Mouse (Mus musculus) adrenal gland, postnatal 36 days (tissue): ENCODE data around the gene Nle1. TPM values are rescaled to one million over a fixed set of nuclear protein-coding genes. Genes with fewer than 3 reads are reported as not detected.
A peak's percentile ranks its signal among the peaks of the same experiment; 100 is the strongest.
"Not testable (repeated sequence)": the region's sequence is repeated elsewhere in the genome, so short reads cannot be mapped to it uniquely, and the experiment has no call there.

Experiments
- DNase-seq, 2 experiments: peaks; one replicate each; pipeline ENCODE4 v3.0.0; 2021; ENCODE audit warnings: mixed read lengths in 1 of 2
- long read RNA-seq, 2 experiments: library from polyadenylated mRNA; stranded (forward); transcript quantifications; one replicate each; pipeline ENCODE4 v2.0.0; 2021; ENCODE audit warnings: borderline sequencing depth in 2 of 2
- total RNA-seq, 2 experiments: library from RNA; stranded (reverse); gene quantifications; 2 replicates each; pipeline ENCODE4 v1.2.3; 2021

Gene Nle1
- 10 to 100 TPM; 19.5 to 27.0 TPM for total RNA-seq
- long read RNA-seq, experiment 1, transcript Nle1-201 (13 exons, 1,783 nt), result major isoform, 11 of 39 reads
- long read RNA-seq, experiment 1, partial matches to known transcripts, result 12 of 39 reads
- long read RNA-seq, experiment 1, other reads (novel, unspliced or antisense), result 16 of 39 reads
- long read RNA-seq, experiment 2, transcript Nle1-201 (13 exons, 1,783 nt), result major isoform, 7 of 16 reads
- long read RNA-seq, experiment 2, partial matches to known transcripts, result 3 of 16 reads
- long read RNA-seq, experiment 2, other reads (novel, unspliced or antisense), result 6 of 16 reads

DNA sequence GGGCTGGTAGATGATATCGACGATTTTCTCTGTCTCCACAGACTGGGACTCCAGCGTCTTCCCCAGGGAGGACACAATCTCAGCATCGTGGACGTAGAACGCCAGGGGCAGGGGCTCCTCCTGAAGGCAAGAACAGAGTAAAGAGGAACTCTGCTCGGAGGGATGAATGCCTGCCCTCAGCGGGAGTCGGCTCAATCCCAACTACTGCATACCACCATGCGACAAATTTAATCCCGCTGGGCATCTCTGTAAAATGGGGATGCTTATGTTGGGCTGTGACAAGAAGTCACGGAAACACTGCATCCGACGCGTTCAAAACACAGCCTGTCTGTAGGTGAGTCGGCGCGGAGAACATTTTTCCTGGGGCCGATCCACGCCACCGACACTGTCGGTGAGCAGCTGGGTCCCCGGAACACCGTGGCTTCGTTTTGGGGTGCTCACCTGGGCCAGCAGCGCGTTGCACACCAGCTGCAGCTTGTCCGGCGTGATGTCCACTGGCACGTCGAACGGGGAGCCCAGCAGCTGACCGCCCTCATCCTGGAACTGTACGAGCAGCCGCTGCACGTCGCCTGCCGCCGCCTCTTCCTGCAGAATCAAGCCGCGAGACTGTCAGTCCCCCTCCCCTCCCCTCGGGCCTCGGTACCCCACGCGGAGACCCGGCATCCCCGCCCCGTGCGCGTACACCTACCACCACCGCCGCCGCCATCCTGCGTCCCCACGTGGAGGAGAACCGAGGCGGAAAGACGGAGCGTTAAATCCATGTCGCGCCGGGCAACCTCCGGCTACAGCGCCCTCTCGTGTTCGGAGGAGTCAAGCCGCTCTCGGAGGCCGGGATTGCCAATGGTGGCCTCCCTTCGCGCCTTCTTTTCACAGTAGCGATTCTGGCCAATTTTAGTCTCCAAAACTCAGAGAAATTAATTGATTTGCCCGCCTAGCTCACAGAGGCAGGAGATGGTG lies at the start of gene Nle1:
Gene Nle1, minus strand, starts transcription at position 761 of the 957 bp plus-strand sequence.
- peak; percentile 93 to 94 for DNase-seq

GRCm38 (mm10) chr11:82956925-82957324 lies 48.7 kb upstream of the Nle1 start:
- no peak for DNase-seq

DNA sequence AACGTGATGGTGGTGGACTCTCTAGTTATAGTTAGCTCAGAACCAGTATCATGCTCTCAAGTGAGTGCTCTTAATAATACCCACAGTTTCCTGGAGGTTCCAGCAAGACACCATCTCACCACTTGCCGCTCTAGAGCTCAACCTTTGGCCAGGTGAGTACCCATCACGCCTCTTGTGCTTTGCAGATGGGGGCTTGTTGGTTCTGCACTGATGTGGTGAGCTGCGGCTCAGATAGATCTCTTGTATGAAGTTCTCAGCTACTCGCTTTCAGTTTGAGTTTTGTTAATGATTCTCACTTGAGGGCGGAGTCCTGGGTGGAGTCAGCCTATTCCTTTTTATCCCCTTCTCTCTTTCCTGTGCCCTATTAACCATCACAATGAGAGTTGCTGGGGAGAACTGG lies 46.4 kb upstream of the Nle1 start:
- DNase-seq, result no peak

GRCm38 (mm10) chr11:82952612-82953542 lies 44.7 kb upstream of the Nle1 start:
- no peak for DNase-seq

DNA sequence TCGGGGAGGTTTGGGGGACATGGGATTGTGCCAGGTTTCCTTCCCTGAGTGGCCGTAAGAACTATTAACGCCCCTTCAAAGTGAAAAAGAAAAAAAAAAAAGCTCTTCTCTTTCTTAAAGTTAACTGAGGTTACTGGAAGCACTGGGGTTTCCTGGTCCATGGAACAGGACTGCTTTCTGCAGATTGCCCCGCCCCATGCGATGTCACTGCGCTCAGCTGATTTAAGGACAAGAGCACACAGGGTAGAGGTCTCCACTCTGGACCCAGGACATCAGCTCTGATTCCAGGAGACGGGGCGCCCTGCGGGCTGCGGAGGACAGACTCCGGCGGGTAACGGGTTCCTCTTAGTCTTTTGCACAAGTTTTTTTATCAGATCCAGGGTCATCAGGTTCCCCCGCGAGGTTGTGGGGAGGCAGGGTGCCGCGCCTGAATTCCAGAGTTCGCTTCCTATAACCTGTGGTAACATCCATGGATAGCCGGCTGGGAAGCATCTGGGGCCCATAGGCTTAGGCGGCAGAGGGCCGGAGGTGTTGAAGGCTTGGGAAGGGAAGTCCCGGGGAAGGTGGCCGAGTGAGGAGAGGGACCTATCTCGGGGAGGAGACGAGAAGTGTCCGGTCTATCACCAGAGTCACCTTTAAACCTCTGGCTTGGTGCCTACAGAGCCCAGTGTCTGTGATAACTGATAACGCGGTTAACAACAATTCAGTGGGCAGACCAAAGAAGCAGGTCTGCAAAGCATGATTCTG lies 43.8 kb upstream of the Nle1 start:
- DNase-seq, result peak; percentile 71 to 81

DNA sequence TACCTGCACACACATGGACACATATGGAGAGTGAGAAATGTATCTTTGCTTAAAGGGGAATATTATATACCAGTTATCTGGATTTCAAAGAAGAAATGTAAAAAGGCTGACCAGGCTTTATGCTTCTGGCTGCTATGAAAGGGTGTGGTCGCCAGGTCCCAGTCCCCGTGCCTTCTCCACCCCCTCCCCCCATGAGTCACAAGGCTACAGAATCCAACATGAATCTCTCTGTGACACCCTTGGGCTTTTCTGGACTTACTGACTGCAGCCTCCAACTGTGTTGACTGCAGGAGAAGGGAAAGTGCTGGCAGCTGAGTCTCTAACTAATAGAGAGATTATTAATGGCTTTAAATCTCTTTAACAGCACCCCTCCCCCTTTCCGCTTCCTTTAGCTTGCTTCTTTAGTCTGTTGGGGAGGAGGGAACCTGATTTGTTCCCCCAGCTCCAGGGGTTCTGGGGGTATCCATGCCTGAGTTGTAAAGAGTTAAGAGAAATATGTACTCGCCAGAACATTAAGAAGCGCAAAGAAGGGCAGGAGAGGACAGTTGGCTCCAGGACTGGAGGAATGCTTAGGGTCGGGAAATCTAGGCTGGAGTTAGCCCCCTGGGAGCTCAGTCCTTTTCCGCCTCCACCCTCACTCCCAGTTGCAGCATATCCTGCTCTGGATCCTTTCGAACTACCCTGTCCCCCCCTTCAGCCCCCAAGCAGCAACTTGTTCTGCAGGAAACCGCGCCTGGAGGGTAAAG lies 42.7 kb upstream of the Nle1 start, which contains the start of gene Slfn5:
Gene Slfn5, plus strand, starts transcription at position 614 of the 746 bp plus-strand sequence.
- peak in 1 of 2 experiments; percentile 54 for DNase-seq

DNA sequence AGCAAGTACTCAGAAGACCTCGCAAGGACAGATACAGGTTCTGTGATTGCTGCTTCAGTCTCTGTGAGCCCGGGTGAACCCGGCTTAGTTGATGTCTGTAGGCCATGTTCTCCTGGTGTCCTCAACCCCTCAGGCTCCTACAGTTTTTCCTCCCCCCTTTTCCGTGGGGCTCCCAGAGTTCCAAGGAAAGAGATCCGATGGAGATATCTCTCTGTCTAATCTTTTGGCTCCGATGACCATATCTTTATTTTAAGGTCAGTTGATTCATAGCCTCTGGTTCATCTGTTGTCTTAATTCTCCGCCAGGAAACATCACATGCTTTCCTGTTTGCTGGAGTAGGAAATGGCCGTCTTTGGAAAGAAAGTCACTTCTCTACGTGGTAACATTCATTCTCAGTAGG lies 40.8 kb upstream of the Nle1 start:
- peak in 1 of 2 experiments; percentile 23 for DNase-seq

DNA sequence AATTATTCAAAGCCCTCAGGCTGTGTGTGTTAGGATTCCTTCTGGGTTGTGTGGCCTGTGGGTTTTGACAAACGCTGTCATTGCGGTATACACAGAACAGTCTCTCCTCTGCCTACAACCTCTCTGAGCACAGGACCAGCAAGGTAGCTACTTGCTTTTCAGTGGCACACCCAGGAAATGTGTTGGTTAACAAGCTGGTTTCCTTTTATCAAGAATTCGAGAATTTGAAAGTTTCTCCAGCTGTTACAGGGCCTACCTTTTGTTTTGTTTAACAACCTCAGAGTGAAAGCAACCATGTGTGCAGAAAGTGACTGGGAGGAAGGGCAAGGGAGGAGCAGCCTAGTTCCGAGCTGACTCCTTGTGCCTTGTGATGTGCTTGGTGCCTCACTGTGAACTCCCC lies 39.2 kb upstream of the Nle1 start:
- no peak for DNase-seq

DNA sequence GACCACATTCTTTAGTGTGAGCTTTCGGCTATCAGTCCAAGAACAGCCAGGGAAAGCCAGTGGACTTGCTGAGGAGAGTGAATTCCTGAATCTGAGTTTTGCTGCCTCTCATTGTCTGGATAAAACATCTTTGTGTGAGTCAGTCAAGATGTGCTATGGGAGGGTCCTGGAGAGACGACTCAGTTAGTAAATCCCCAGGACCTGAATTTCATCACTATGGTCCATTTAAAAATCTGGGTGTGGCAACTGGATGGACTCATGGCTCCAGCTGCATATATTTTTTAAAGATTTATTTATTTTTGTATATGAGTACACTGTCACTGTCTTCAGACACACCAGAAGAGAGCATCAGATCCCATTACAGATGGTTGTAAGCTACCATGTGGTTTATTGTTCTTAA lies 37.4 kb upstream of the Nle1 start:
- DNase-seq, result no peak

- no peak for DNase-seq
These were observed 35.1 kb upstream of the Nle1 start for GRCm38 (mm10) chr11:82943336-82943735.

DNA sequence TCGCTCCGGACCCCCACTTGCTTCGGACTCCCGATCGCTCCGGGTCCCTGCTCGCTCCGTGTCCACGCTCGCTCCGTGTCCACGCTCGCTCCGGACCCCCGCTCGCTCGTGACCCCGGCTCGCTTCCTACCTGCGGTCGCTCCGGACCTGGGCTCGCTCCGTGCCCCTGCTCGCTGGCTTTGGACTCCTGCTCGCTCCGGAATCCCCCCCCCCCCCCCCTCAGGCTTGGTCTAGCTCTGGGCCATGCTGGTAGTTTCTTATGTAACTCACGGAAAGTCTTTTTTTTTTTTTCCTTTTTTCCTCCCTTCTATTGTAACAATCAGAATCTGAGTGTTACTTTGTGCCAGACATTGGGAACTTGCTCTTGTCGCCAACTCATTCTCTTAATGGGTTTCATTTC lies 25.0 kb upstream of the Nle1 start:
- no peak for DNase-seq

DNA sequence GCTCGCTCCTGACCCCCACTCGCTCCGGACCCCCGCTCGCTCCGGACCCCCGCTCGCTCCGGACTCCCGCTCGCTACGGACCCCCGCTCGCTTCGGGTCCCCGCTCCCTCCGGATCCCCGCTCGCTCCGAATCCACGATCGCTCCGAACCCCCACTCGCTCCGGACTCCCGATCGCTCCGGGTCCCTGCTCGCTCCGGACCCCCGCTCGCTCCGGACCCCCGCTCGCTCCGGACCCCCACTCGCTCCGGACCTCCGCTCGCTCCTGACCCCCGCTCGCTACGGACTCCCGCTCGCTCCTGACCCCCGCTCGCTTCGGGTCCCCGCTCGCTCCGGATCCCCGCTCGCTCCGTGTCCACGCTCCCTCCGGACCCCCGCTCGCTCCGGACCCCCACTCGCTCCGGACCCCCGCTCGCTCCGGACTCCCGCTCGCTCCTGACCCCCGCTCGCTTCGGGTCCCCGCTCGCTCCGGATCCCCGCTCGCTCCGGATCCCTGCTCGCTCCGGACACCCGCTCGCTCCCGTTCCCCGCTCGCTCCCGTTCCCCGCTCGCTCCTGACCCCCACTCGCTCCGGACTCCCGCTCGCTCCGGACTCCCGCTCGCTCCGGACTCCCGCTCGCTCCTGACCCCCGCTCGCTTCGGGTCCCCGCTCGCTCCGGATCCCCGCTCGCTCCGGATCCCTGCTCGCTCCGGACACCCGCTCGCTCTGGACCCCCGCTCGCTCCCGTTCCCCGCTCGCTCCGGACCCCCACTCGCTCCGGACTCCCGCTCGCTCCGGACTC lies 23.6 kb upstream of the Nle1 start:
- DNase-seq, result peak in 1 of 2 experiments; percentile 41

DNA sequence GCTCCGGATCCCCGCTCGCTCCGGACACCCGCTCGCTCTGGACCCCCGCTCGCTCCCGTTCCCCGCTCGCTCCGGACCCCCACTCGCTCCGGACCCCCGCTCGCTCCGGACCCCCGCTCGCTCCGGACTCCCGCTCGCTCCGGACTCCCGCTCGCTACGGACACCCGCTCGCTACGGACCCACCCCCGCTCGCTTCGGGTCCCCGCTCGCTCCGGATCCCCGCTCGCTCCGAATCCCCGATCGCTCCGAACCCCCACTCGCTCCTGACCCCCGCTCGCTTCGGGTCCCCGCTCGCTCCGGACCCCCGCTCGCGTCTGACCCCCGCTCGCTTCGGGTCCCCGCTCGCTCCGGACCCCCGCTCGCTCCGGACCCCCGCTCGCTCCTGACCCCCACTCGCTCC lies 22.9 kb upstream of the Nle1 start:
- not testable (repeated sequence) for DNase-seq

DNA sequence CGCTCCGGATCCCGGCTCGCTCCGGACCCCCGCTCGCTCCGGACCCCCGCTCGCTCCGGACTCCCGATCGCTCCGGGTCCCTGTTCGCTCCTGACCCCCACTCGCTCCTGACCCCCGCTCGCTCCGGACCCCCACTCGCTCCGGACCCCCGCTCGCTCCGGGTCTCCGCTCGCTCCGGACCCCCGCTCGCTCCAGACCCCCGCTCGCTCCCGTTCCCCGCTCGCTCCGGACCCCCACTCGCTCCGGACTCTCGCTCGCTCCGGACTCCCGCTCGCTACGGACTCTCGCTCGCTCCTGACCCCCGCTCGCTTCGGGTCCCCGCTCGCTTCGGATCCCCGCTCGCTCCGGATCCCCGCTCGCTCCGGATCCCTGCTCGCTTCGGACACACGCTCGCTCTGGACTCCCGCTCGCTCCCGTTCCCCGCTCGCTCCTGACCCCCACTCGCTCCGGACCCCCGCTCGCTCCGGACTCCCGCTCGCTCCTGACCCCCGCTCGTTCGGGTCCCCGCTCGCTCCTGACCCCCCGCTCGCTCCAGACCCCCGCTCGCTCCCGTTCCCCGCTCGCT lies 22.3 kb upstream of the Nle1 start:
- DNase-seq, result peak in 1 of 2 experiments; percentile 34

GRCm38 (mm10) chr11:82929633-82929950 lies 21.4 kb upstream of the Nle1 start:
- no peak for DNase-seq

DNA sequence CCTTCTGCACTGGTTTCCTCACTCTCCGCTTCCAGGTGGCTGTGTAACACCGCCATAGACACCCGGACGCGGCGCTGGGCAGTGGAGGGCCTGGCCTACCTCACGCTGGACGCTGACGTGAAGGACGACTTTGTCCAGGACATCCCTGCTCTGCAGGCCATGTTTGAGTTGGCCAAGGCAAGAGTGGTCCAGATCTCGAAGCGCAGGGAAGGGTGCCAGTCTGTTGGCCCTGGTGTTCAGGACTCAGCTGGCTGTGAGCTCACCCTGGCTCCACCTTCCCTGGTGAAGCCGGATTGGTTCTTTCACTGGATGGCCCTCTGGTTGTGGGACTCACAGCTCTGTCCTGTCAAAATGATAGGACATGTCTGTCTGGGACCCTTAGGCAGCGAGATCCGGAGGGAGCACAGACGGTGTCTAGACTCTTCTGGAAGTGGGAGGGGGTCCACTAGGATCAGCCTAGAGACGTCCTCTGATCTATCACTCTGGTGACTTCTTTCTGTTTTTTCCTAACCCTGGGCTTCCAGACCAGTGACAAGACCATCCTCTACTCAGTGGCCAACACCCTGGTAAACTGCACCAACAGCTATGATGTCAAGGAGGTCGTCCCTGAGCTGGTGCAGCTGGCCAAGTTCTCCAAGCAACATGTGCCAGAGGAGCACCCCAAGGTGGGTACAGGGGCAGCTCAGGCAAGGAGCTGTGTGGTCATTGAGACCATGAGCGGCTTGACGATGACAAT lies 20.9 kb upstream of the Nle1 start:
- DNase-seq, result no peak

DNA sequence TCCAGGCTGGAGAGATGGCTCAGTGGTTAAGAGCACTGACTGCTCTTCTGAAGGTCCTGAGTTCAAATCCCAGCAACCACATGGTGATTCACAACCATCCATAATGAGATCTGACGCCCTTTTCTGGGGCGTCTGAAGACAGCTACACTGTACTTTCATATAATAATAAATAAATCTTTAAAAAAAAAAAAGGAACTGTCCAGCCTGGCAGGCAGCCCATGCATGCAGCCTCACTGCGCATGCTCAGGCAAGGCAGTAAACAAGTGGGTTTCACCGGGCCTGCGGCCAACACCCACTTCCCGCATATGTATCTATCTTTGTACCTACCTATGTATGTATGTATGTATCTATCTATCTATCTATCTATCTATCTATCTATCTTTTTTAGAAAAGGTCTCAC lies 15.7 kb upstream of the Nle1 start:
- DNase-seq, result not testable (repeated sequence)

DNA sequence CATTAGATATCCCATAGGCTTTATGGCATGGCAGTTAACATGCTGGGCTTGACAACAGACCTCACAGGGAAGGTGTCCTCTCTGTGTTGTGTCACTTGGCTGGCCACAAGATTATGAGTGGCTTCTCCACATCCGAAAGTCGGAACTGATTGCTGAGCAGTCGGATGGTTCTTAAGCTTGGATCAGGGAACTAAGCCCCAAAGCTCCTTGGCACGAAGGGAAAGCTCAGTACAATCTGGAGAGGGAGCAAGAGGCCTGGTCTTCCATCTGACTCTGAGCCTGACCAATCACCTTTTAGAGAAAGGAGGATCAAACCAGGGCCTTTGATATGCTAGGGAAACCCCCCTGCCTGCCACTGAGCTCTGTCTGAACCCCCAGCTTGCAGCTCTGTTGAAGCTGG lies 13.5 kb upstream of the Nle1 start:
- no peak for DNase-seq

GRCm38 (mm10) chr11:82920768-82921167 lies 12.6 kb upstream of the Nle1 start:
- no peak for DNase-seq
